Mouse (Mus musculus): ENCODE results near the gene Aox3. TPM values are rescaled to one million over a fixed set of nuclear protein-coding genes. Genes with fewer than 3 reads are reported as not detected.
A peak's percentile ranks its signal among the peaks of the same experiment; 100 is the strongest.

The Aox3 gene
- polyA plus RNA-seq, 1 experiment from 2014 or later = 0.11 TPM

DNA sequence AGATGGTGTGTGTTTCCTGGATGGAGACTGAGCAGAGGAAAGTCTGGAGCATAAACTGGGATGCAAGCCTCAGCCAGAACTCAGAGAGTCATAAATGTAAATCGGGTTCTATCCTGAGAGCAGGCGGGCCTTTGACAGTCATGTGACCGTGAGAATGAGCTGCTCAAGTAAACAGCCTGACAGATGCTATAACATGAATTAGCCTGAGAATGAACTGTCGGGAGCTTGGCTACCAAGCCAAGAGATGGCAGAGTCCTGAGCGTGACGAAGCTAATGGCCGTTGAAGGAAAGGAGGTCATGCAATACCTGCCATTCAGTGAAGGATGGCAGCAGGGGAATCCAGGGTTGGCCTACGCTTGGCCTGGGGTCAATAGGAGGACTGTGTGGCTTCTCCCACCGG, 84.1 kb downstream of the Aox3 start:
- ATAC-seq (peak; percentile 44; the same call in 1 of the 2 replicates), DNase-seq (ENCODE audit: low spot score) (peak; percentile 54)
- Histone ChIP-seq H3K4me2 (ENCODE audit: low read length) (no peak overlapping the region), H3K27me3 (replicated peaks; ENCODE audit: control insufficient read depth, insufficient read depth, low read length) (no peaks in the 10 kb centered on the region), H3K36me3 (ENCODE audit: control insufficient read depth, insufficient read depth, low read length) (no peaks in the 10 kb centered on the region), H3K27ac (ENCODE audit: low read depth, low read length) (no peak overlapping the region), H3K4me3 (ENCODE audit: low read depth, low read length) (no peak overlapping the region), H3K4me1 (ENCODE audit: control insufficient read depth, insufficient read depth, low read length) (no peaks in the 10 kb centered on the region), H3K9me3 (replicated peaks; ENCODE audit: control insufficient read depth, low read length) (no peaks in the 10 kb centered on the region), H3K9ac (ENCODE audit: low read length) (no peak overlapping the region)
- WGBS = 72% methylated on average over 9 of the region's 9 CpGs

DNA sequence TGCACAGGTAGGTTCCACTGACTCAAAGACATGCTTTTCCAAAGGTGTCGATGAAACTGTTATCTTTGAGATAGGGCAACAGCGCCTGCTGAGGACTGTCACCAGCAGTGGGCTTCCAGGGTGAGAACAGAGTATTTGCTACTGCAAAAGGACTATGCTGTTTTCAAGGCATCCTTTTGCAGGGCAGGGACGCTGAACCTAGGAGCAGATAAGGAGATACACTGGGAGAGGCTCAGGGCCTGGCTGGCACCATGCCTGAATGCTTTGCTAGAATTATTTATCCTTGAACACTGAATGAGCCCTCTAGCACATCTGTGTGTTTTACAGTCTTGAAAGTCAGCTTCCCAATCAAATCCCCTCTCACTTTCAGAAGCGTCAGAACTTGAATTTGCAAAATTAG, 85.5 kb downstream of the Aox3 start:
- H3K9ac ChIP-seq (ENCODE audit: low read length) = no peak overlapping the region
- no peak overlapping the region for H3K4me3 ChIP-seq (ENCODE audit: low read depth, low read length)
- 82% methylated on average over 4 of the region's 4 CpGs for whole genome bisulfite sequencing
- H3K9me3 ChIP-seq (replicated peaks; ENCODE audit: control insufficient read depth, low read length) = no peaks in the 10 kb centered on the region
- no peaks in the 10 kb centered on the region for H3K27me3 ChIP-seq (replicated peaks; ENCODE audit: control insufficient read depth, insufficient read depth, low read length)
- no peaks in the 10 kb centered on the region for H3K4me1 ChIP-seq (ENCODE audit: control insufficient read depth, insufficient read depth, low read length)
- DNase-seq (ENCODE audit: low spot score) = no peak
- no peaks in the 10 kb centered on the region for H3K36me3 ChIP-seq (ENCODE audit: control insufficient read depth, insufficient read depth, low read length)
- no peak overlapping the region for H3K4me2 ChIP-seq (ENCODE audit: low read length)
- H3K27ac ChIP-seq (ENCODE audit: low read depth, low read length) = no peak overlapping the region
- ATAC-seq = no peak

DNA sequence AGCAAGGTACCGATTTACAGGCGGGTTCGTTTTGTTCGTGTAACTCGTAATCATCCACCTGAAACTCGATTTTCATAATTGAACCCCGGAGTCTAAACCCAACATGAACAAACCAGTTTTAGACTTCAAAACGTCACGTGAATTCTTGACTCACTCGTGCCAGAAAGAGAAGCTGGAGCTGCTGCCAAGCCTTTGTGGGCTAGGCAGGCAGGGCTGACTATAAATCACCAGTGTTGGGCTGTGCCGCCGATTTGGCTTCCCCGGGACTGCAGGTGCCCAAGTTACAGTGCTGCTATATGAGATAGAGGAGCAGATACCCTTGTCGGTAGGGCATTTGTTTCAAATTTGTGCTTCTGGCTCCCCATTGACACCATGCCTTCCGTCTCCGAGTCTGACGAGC, 97.3 kb downstream of the Aox3 start, which contains the start of gene Aox4:
TSS of gene Aox4 (plus strand) at position 195 of the 400 bp plus-strand sequence.
- no peaks in the 10 kb centered on the region for H3K27me3 ChIP-seq (replicated peaks; ENCODE audit: control insufficient read depth, insufficient read depth, low read length)
- H3K4me3 ChIP-seq (ENCODE audit: low read depth, low read length) = no peak within 1 kb of the TSS
- DNase-seq (ENCODE audit: low spot score) (peak; percentile 61), ATAC-seq (no peak)
- H3K36me3 ChIP-seq (ENCODE audit: control insufficient read depth, insufficient read depth, low read length) = no peaks in the 10 kb centered on the region
- H3K4me2 ChIP-seq (ENCODE audit: low read length) = no peak within 1 kb of the TSS
- no peak within 1 kb of the TSS for H3K9ac ChIP-seq (ENCODE audit: low read length)
- 80% methylated on average over 17 of the region's 17 CpGs for WGBS
- no peak within 1 kb of the TSS for H3K27ac ChIP-seq (ENCODE audit: low read depth, low read length)
- H3K4me1 ChIP-seq (ENCODE audit: control insufficient read depth, insufficient read depth, low read length) = no peaks in the 10 kb centered on the region
- H3K9me3 ChIP-seq (replicated peaks; ENCODE audit: control insufficient read depth, low read length) = no peaks in the 10 kb centered on the region

DNA sequence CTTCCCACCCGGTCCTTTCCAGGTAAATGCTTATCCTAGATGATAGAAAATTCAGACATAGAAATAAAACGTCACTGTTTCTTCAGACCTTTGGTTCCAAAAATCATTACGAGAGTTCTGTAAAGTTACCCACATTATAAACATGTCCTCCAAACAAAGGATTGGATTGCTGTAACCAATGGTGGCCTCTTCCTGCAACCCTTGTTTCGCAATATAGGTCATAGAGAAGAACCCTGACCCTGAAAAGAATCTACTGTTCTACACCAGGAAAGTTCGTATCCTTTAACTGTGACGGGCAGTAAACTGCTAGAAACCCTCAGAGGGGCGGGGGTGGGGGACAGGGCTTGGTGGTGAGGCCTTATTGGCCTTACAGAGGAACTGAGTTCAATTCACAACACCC, 99.9 kb downstream of the Aox3 start:
- Histone ChIP-seq H3K9ac (ENCODE audit: low read length) (no peak overlapping the region), H3K4me3 (ENCODE audit: low read depth, low read length) (no peak overlapping the region), H3K36me3 (ENCODE audit: control insufficient read depth, insufficient read depth, low read length) (no peaks in the 10 kb centered on the region), H3K27me3 (replicated peaks; ENCODE audit: control insufficient read depth, insufficient read depth, low read length) (no peaks in the 10 kb centered on the region), H3K27ac (ENCODE audit: low read depth, low read length) (no peak overlapping the region), H3K4me1 (ENCODE audit: control insufficient read depth, insufficient read depth, low read length) (no peaks in the 10 kb centered on the region), H3K9me3 (replicated peaks; ENCODE audit: control insufficient read depth, low read length) (no peaks in the 10 kb centered on the region), H3K4me2 (ENCODE audit: low read length) (no peak overlapping the region)
- WGBS = 90% methylated on average over 7 of the region's 7 CpGs
- no peak for ATAC-seq
- no peak for DNase-seq (ENCODE audit: low spot score)

DNA sequence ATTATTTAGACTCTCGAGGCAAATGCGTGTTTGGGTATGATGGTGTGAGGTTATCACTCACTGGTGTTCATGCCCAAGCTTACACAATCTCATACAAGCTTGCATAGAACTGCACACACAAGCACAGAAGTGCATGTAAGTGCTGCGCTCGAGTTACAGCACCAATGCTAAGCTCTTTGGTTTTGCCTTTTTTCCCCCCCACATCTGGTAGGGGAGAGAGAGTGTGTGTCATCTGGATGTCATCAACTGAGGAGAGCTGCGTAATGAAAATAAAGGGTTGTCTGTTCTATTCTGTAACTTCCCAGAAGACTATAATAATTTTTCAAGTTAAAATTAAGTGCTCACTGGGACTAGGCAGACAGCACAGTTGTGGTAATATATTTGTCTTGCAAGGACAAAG, 100.9 kb downstream of the Aox3 start:
- H3K27ac ChIP-seq (ENCODE audit: low read depth, low read length) = no peak overlapping the region
- ATAC-seq = no peak
- no peak for DNase-seq (ENCODE audit: low spot score)

DNA sequence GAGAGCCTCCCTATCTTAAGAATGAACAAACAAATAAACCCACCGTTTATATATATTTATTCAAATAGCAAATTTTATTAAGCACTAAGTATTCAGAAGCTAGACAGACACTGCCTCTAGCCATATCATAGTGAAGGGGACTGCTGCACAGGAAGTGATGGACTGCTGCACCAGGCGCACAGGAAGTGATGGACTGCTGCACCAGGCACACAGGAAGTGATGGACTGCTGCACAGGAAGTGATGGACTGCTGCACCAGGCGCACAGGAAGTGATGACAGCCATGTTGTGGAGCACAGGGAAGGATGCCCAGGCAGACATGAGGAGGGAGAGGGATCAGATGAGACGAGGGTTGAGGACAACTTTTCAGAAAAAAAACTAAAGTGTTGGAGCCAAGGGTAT, 102.4 kb downstream of the Aox3 start:
- DNase-seq (ENCODE audit: low spot score) (no peak), ATAC-seq (no peak)
- H3K27ac ChIP-seq (ENCODE audit: low read depth, low read length) = peak overlapping the region; percentile 17; the same call in 1 of the 2 replicates
- 93% methylated on average over 4 of the region's 4 CpGs for WGBS
- H3K4me1 ChIP-seq (ENCODE audit: control insufficient read depth, insufficient read depth, low read length) = no peaks in the 10 kb centered on the region
- H3K27me3 ChIP-seq (replicated peaks; ENCODE audit: control insufficient read depth, insufficient read depth, low read length) = no peaks in the 10 kb centered on the region
- no peaks in the 10 kb centered on the region for H3K9me3 ChIP-seq (replicated peaks; ENCODE audit: control insufficient read depth, low read length)
- no peak overlapping the region for H3K4me3 ChIP-seq (ENCODE audit: low read depth, low read length)
- H3K9ac ChIP-seq (ENCODE audit: low read length) = no peak overlapping the region
- H3K36me3 ChIP-seq (ENCODE audit: control insufficient read depth, insufficient read depth, low read length) = no peaks in the 10 kb centered on the region
- no peak overlapping the region for H3K4me2 ChIP-seq (ENCODE audit: low read length)

More for the DNA sequence above, 100.9 kb downstream of the Aox3 start:
- WGBS = 90% methylated on average over 5 of the region's 5 CpGs
- Histone ChIP-seq H3K4me3 (ENCODE audit: low read depth, low read length) (no peak overlapping the region), H3K4me2 (ENCODE audit: low read length) (no peak overlapping the region), H3K9me3 (replicated peaks; ENCODE audit: control insufficient read depth, low read length) (no peaks in the 10 kb centered on the region), H3K9ac (ENCODE audit: low read length) (no peak overlapping the region), H3K36me3 (ENCODE audit: control insufficient read depth, insufficient read depth, low read length) (no peaks in the 10 kb centered on the region), H3K27me3 (replicated peaks; ENCODE audit: control insufficient read depth, insufficient read depth, low read length) (no peaks in the 10 kb centered on the region), H3K4me1 (ENCODE audit: control insufficient read depth, insufficient read depth, low read length) (no peaks in the 10 kb centered on the region)

DNA sequence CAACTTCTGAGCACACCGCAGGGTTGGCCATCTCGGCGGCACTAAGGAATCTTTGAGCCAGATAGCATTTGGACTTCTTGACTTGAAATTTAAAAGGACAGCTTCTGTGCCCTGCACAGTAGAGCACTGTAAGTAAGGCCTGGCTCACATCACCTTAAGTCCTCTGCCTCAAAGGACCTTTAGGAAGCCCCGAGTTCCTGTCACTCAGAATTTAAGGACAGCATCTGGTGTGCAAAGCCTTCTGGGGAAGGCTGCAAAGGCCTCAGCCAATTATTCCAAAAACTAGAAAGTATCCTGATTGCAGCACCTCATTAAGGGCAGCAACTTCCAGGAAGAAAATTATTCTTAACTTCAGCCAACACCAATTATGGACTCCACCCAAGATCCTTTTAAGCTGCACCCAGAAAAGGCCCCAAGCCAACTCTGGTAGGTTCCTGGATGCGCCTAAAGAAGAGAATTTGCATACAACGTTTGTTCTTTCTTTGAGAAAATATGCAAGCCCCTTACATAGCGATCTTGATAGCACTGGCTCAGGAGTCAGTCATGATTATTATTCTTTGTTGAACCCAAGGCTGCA, 103.1 kb downstream of the Aox3 start:
- Histone ChIP-seq H3K4me2 (ENCODE audit: low read length) (peak overlapping the region; percentile 16; the same call in 1 of the 2 replicates), H3K36me3 (ENCODE audit: control insufficient read depth, insufficient read depth, low read length) (no peaks in the 10 kb centered on the region), H3K9me3 (replicated peaks; ENCODE audit: control insufficient read depth, low read length) (no peaks in the 10 kb centered on the region), H3K4me1 (ENCODE audit: control insufficient read depth, insufficient read depth, low read length) (no peaks in the 10 kb centered on the region), H3K27ac (ENCODE audit: low read depth, low read length) (peak overlapping the region; percentile 33; the same call in 1 of the 2 replicates), H3K9ac (ENCODE audit: low read length) (no peak overlapping the region), H3K27me3 (replicated peaks; ENCODE audit: control insufficient read depth, insufficient read depth, low read length) (no peaks in the 10 kb centered on the region), H3K4me3 (ENCODE audit: low read depth, low read length) (no peak overlapping the region)
- peak; percentile 81 for ATAC-seq
- WGBS = 63% methylated on average over 7 of the region's 7 CpGs
- peak; percentile 84 for DNase-seq (ENCODE audit: low spot score)

DNA sequence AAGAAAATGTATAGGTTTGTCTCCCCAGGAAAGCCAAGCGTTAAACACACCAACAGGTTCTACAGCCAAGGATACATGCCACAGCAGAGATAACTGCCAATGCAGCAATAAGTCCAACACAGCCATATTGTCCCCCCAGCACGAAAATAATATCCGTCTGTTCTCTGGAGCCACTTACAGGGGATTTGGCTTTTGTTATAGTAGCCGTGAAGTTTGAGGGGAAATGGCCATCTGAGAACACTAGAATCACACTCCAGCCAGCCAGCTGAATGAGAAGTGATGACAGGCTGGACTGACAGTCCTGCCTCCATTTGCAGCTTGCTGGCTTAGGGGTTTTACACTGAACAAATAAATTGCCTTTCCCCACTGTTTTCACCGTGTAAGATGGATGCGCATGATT, 108.1 kb downstream of the Aox3 start:
- DNase-seq (ENCODE audit: low spot score) = peak; percentile 37
- Histone ChIP-seq H3K4me3 (ENCODE audit: low read depth, low read length) (no peak overlapping the region), H3K9ac (ENCODE audit: low read length) (no peak overlapping the region), H3K4me1 (ENCODE audit: control insufficient read depth, insufficient read depth, low read length) (no peaks in the 10 kb centered on the region), H3K36me3 (ENCODE audit: control insufficient read depth, insufficient read depth, low read length) (no peaks in the 10 kb centered on the region), H3K9me3 (replicated peaks; ENCODE audit: control insufficient read depth, low read length) (no peaks in the 10 kb centered on the region), H3K27ac (ENCODE audit: low read depth, low read length) (no peak overlapping the region), H3K4me2 (ENCODE audit: low read length) (no peak overlapping the region), H3K27me3 (replicated peaks; ENCODE audit: control insufficient read depth, insufficient read depth, low read length) (no peaks in the 10 kb centered on the region)
- 68% methylated on average over 6 of the region's 6 CpGs for WGBS
- peak; percentile 18; the same call in 1 of the 2 replicates for ATAC-seq

DNA sequence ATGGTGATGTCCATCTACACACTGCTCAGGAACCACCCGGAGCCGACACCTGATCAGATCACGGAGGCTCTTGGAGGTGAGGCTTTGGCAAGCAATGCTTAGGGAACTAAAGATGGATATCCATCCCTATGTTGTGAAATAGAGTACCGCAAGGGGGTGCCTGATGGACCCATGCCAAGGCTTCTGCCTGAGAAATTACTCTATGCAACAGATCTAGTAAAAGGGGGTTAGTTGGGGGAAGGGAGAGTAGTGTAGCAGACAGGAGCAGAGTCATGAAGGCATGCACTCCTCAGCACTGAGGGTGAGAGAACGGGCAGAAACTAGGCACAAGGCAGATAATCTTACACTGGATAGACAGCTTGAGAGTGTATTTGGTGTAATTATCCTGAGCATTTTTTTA, 108.9 kb downstream of the Aox3 start:
- 84% methylated on average over 5 of the region's 5 CpGs for WGBS

More for the DNA sequence above, 108.9 kb downstream of the Aox3 start:
- no peak overlapping the region for H3K4me2 ChIP-seq (ENCODE audit: low read length)
- DNase-seq (ENCODE audit: low spot score) = peak; percentile 59
- 0 out of 2 replicates have a peak overlapping the region, but pooled peaks have one; percentile 15 for H3K27ac ChIP-seq (ENCODE audit: low read depth, low read length)
- no peaks in the 10 kb centered on the region for H3K9me3 ChIP-seq (replicated peaks; ENCODE audit: control insufficient read depth, low read length)
- no peak overlapping the region for H3K4me3 ChIP-seq (ENCODE audit: low read depth, low read length)
- no peaks in the 10 kb centered on the region for H3K4me1 ChIP-seq (ENCODE audit: control insufficient read depth, insufficient read depth, low read length)
- peak; percentile 65; the same call in 1 of the 2 replicates for ATAC-seq
- no peaks in the 10 kb centered on the region for H3K27me3 ChIP-seq (replicated peaks; ENCODE audit: control insufficient read depth, insufficient read depth, low read length)
- no peaks in the 10 kb centered on the region for H3K36me3 ChIP-seq (ENCODE audit: control insufficient read depth, insufficient read depth, low read length)
- H3K9ac ChIP-seq (ENCODE audit: low read length) = no peak overlapping the region

Measured in forebrain, embryonic 14.5 days (tissue).